Mouse (Mus musculus): ENCODE measurements at regions not wholly inside any gene's neighbourhood (a gene's known extent, or its start where the extent isn't known, plus 50 kb on each side); places are given as distances from the start of the nearest gene placed in this dataset.

DNA sequence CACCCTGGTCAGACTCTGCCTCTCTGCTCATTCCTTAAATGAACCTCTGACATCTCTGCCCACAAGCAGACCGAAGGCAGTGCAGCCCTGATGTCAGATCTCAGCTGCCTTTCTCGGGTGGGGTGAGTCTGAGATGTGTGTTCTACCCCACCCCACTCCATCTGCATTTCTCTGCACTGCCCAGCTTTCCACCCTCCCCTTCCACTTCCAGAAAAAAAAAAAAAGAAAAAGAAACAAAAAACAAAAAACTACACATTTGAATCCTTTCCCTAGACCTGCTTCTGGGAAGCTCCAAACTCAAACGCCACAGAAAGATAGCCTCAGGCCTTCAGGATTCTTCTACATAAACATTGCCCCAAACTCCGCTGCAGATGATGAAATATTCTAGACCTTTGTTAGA is 72.8 kb upstream of the Zfp706 start:
- TF ChIP-seq CTCF (IDR thresholded peaks at IDR 0.05): no peak
- no peak for TF ChIP-seq EP300 (IDR thresholded peaks at IDR 0.05)

Data from lung, postnatal 0 days (tissue).